Mouse (Mus musculus) lung, embryonic 16.5 days (tissue): ENCODE data around the gene Capns2. TPM values are rescaled to one million over a fixed set of nuclear protein-coding genes. Genes with fewer than 3 reads are reported as not detected.

Experiments
- ATAC-seq: fragments of 200-750 bp; cut with Nextera tagmentation; 2 replicates; pipeline ENCODE4 v1.8.0; 2017; ENCODE audit warnings: low read depth, mild to moderate bottlenecking, moderate library complexity
- H3K27ac ChIP-seq: fragments of 300-500 bp; sonication (generic); 2 replicates; pipeline ENCODE4 v1.5.1; 2014; ENCODE audit warnings: mild to moderate bottlenecking, control low read depth, low read length
- H3K27me3 ChIP-seq: fragments of 300-500 bp; sonication (generic); 2 replicates; pipeline ENCODE4 v1.6.1; 2014; ENCODE audit warnings: low read depth, low read length, mixed read lengths; ENCODE audit not compliant: control insufficient read depth, insufficient read depth
- H3K36me3 ChIP-seq: fragments of 300-500 bp; sonication (generic); 2 replicates; pipeline ENCODE4 v1.6.1; 2014; ENCODE audit warnings: low read length; ENCODE audit not compliant: control insufficient read depth, insufficient read depth
- H3K4me1 ChIP-seq: fragments of 300-500 bp; sonication (generic); replicated peaks from 2 replicates; pipeline ENCODE4 v1.6.1; 2014; ENCODE audit warnings: low read length, mixed read lengths; ENCODE audit not compliant: control insufficient read depth, insufficient read depth
- H3K4me2 ChIP-seq: fragments of 300-500 bp; sonication (generic); 2 replicates; pipeline ENCODE4 v1.6.1; 2014; ENCODE audit warnings: low read depth, low read length, control low read depth
- H3K4me3 ChIP-seq: fragments of 300-500 bp; sonication (generic); 2 replicates; pipeline ENCODE4 v1.5.1; 2014; ENCODE audit warnings: mild to moderate bottlenecking, low read length, control low read depth
- H3K9ac ChIP-seq: fragments of 300-500 bp; sonication (generic); 2 replicates; pipeline ENCODE4 v1.6.1; 2014; ENCODE audit warnings: low read length, control low read depth
- H3K9me3 ChIP-seq: fragments of 300-500 bp; sonication (generic); 2 replicates; pipeline ENCODE4 v1.6.1; 2016; ENCODE audit warnings: low read length; ENCODE audit not compliant: control insufficient read depth
- WGBS: fragments of 180-500 bp; shearing (Covaris S2); extraction: QIAGEN DNeasy Blood & Tissue Kit; methylation state at CpG from one replicate; pipeline ENCODE4 v1.1.7; 2014; 5-methylcytosine and 5-hydroxymethylcytosine counted together
- polyA plus RNA-seq: library from polyadenylated mRNA; unstranded; fragments of >200 nt; fragmentation: Nextera tagmentation; extraction: Ambion mirVana; gene quantifications from 2 replicates; pipeline ENCODE4 v1.2.1, GENCODE M21; 2015

Capns2 gene
- 0.55 and 0.57 TPM in 2 replicates for polyA plus RNA-seq

GRCm38 (mm10) chr8:92901107-92901506, at the start of gene Capns2:
TSS of gene Capns2 (plus strand) at chr8:92901407.
- Histone ChIP-seq H3K36me3 (no peaks in the 10 kb centered on the region), H3K4me3 (no peak within 1 kb of the TSS), H3K4me1 (no peaks in the 10 kb centered on the region), H3K27ac (no peak within 1 kb of the TSS), H3K4me2 (no peak within 1 kb of the TSS), H3K9me3 (no peaks in the 10 kb centered on the region), H3K9ac (no peak within 1 kb of the TSS), H3K27me3 (no peaks in the 10 kb centered on the region)
- ATAC-seq: no peak
- 95% methylated on average over 5 of the region's 5 CpGs for WGBS

DNA sequence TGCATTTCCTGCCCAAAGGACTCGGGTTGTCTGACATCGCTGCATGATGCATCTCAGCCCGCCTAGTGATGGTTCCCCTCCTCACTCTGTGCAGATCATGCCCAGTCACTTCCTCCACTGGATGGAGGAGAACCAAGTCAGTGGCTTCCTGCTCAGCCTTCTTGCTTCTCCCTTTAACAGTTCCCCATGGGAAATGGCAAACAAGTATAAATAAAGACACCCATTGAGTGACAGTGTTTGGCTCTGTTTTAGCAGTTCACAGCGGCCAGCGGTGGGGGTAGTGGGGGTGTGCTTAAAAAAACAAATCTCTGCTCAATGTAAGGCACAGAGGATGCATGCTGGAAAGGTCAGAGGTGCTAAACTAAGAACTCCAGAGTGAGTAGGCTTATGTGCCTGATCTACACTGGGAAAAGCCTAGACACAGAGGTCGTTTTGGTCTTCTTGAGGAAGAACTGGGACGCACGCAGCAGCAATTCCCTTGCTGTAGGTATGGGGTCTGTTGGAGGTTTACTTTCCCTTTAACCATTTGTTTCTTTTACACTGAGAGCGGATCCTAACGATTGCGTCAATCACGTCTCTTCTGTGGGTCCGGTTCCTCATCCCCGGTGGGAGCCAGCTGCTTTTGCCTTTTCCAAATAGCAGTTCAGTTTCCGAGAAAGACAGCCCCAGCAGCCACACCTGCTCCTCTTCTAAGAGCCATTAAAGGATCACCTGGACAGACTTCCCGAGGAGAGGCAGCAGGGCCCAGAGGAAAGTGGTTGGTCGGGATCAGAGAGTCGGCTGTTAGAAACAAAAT, 47.8 kb upstream of the Capns2 start:
- ATAC-seq: peak; percentile 10; the same call in 1 of the 2 replicates
- no peaks in the 10 kb centered on the region for H3K9me3 ChIP-seq
- peaks cover 41% of the 10 kb centered on the region for H3K4me1 ChIP-seq
- no peak overlapping the region for H3K4me3 ChIP-seq
- H3K27ac ChIP-seq: no peak overlapping the region
- 35% methylated on average over 18 of the region's 18 CpGs for WGBS
- H3K4me2 ChIP-seq: no peak overlapping the region
- 0 out of 2 replicates have a peak, but pooled peaks cover 4% of the 10 kb centered on the region for H3K36me3 ChIP-seq
- peaks cover 2% of the 10 kb centered on the region; the same call in 1 of the 2 replicates for H3K27me3 ChIP-seq
- H3K9ac ChIP-seq: no peak overlapping the region

DNA sequence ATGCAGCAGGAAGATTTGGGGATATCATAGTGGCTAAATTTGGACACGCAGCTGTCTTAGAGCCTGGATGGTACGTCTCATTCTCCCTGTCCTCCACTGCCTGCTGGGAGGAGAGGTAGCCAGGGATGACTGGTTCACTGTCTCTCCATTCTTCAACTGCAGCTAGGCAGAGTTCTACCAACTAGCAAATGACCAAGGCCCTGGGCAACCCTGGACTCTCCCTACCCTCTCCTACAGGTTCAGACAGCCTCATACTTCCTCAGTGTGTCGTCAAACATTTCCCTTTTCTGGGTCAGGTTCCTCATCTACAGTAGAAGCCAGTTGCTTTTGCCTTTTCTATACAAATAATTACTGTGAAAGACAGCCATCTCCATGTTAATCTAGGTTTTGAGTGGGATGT, 46.5 kb upstream of the Capns2 start:
- ATAC-seq: no peak
- Histone ChIP-seq H3K9me3 (no peaks in the 10 kb centered on the region), H3K27ac (no peak overlapping the region), H3K4me3 (no peak overlapping the region), H3K4me2 (peak overlapping the region; percentile 76), H3K27me3 (peaks cover 2% of the 10 kb centered on the region; the same call in 1 of the 2 replicates), H3K9ac (no peak overlapping the region; the same call in 1 of the 2 replicates), H3K4me1 (peaks cover 37% of the 10 kb centered on the region), H3K36me3 (0 out of 2 replicates have a peak, but pooled peaks cover 4% of the 10 kb centered on the region)
- WGBS: 72% methylated on average over 3 of the region's 3 CpGs

DNA sequence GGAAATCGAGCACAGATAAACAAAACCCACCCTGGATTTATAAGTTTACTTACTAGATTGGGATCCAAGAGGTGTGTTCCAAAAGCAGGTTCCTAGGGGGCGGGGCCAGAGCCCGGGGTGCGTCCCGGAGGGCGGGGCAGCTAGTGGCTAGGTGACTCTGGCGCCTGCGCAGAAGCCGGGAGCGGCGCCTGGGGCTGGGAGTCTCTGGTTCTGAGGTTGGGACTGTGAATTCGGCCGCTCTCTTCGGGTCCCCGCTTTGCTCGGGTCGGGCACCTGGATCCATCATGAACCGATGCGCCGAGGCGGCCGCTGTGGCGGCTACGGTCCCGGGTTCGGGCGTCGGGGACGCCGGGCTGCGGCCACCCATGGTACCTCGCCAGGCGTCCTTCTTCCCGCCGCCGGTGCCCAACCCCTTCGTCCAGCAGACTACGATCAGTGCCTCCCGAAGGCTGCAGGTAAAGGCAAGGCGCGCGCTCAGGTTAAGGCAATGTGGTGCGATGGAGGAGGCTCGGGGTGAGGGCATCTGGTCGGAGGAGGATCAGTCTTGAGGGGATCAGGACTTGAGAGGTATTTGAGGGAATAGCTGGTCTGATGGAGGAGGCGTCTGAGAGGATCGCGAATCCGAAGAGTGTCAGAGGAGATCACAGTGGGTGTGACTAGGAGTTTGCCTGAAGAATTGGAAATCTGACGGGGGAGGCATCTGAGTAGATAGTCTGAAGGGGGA, 45.9 kb upstream of the Capns2 start, which contains the start of gene Lpcat2:
Gene Lpcat2 (plus strand): TSS at position 169 of the 724 bp plus-strand sequence.
- peaks cover 33% of the 10 kb centered on the region for H3K4me1 ChIP-seq
- no peaks in the 10 kb centered on the region for H3K9me3 ChIP-seq
- no peak within 1 kb of the TSS for H3K27ac ChIP-seq
- peak within 1 kb of the TSS; percentile 76 for H3K4me2 ChIP-seq
- peak within 1 kb of the TSS; percentile 63 for H3K4me3 ChIP-seq
- 2% methylated on average over 50 of the region's 50 CpGs for WGBS
- peak within 1 kb of the TSS; percentile 72 for H3K9ac ChIP-seq
- H3K36me3 ChIP-seq: 0 out of 2 replicates have a peak, but pooled peaks cover 4% of the 10 kb centered on the region
- H3K27me3 ChIP-seq: peaks cover 2% of the 10 kb centered on the region; the same call in 1 of the 2 replicates
- peak; percentile 64 for ATAC-seq

GRCm38 (mm10) chr8:92856273-92856986, 44.8 kb upstream of the Capns2 start:
- Histone ChIP-seq H3K4me2 (peak overlapping the region; percentile 76), H3K27me3 (peaks cover 2% of the 10 kb centered on the region; the same call in 1 of the 2 replicates), H3K9me3 (no peaks in the 10 kb centered on the region), H3K36me3 (0 out of 2 replicates have a peak, but pooled peaks cover 4% of the 10 kb centered on the region), H3K9ac (peak overlapping the region; percentile 72; the same call in 1 of the 2 replicates), H3K4me3 (peak overlapping the region; percentile 63), H3K4me1 (peaks cover 24% of the 10 kb centered on the region), H3K27ac (no peak overlapping the region)
- ATAC-seq: no peak
- 46% methylated on average over 7 of the region's 7 CpGs for WGBS

DNA sequence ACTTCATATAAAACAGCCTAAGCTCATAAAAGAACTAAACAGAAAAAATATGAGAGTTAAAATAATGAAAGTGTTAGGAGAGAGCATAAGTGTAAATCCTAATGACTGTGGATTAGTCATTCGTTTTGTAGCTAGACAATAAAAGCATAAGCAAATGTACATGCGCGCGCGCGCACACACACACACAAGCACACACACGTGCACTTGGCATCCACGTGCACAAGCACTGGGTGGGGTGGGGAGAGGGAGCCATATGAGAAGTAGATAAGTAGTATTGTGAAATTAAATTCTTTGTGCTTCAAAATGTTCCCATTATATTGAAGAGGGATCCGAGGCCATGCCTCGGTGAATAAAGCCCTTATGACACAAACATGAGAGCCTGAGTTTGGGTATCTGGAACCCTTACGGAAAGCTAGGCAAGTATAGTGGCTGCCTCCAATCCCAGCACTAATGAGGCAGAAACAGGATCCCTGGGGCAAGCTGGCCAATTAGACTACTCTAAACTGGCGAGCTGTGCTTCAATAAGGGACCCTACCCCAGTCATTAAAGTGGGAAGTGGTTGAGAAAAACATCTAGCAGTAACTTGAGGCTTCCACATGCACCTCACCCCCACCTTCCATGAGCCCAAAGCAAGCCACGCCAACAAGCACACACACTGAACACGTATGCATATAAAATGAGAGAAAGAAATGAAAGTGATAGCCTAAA, 42.6 kb upstream of the Capns2 start:
- 89% methylated on average over 14 of the region's 14 CpGs for WGBS
- Histone ChIP-seq H3K27me3 (peaks cover 2% of the 10 kb centered on the region; the same call in 1 of the 2 replicates), H3K9ac (no peak overlapping the region), H3K9me3 (no peaks in the 10 kb centered on the region), H3K27ac (no peak overlapping the region), H3K36me3 (no peaks in the 10 kb centered on the region), H3K4me2 (no peak overlapping the region), H3K4me1 (0 out of 2 replicates have a peak, but pooled peaks cover 11% of the 10 kb centered on the region), H3K4me3 (no peak overlapping the region)
- ATAC-seq: no peak

GRCm38 (mm10) chr8:92861977-92862376, 39.2 kb upstream of the Capns2 start:
- H3K4me2 ChIP-seq: no peak overlapping the region
- H3K27me3 ChIP-seq: no peaks in the 10 kb centered on the region
- H3K9me3 ChIP-seq: no peaks in the 10 kb centered on the region
- ATAC-seq: no peak
- H3K36me3 ChIP-seq: no peaks in the 10 kb centered on the region
- H3K4me1 ChIP-seq: no peaks in the 10 kb centered on the region
- no peak overlapping the region for H3K27ac ChIP-seq
- 88% methylated on average over 1 of the region's 1 CpGs for WGBS
- no peak overlapping the region for H3K9ac ChIP-seq
- H3K4me3 ChIP-seq: no peak overlapping the region

GRCm38 (mm10) chr8:92870281-92870680, 30.9 kb upstream of the Capns2 start:
- H3K9me3 ChIP-seq: no peaks in the 10 kb centered on the region
- no peak overlapping the region for H3K4me3 ChIP-seq
- H3K4me2 ChIP-seq: no peak overlapping the region
- no peaks in the 10 kb centered on the region for H3K27me3 ChIP-seq
- H3K27ac ChIP-seq: no peak overlapping the region
- WGBS: 42% methylated on average over 7 of the region's 7 CpGs
- no peaks in the 10 kb centered on the region for H3K4me1 ChIP-seq
- ATAC-seq: no peak
- no peaks in the 10 kb centered on the region for H3K36me3 ChIP-seq
- no peak overlapping the region for H3K9ac ChIP-seq
